Mouse (Mus musculus) hindbrain, embryonic 10.5 days (tissue): ENCODE data around the gene Scnn1b. TPM values are rescaled to one million over a fixed set of nuclear protein-coding genes. Genes with fewer than 3 reads are reported as not detected.

Experiments
- DNase-seq: peaks from one replicate; pipeline ENCODE4 v3.0.0-alpha.2; 2017; ENCODE audit warnings: low spot score
- H3K27ac ChIP-seq: fragments of 300-500 bp; sonication (generic); 2 replicates; pipeline ENCODE4 v1.5.1; 2016; ENCODE audit warnings: mild to moderate bottlenecking, moderate library complexity
- H3K27me3 ChIP-seq: fragments of 300-500 bp; sonication (generic); 2 replicates; pipeline ENCODE4 v1.6.1; 2016; ENCODE audit warnings: mild to moderate bottlenecking; ENCODE audit not compliant: poor library complexity, insufficient read depth, severe bottlenecking
- H3K36me3 ChIP-seq: fragments of 300-500 bp; sonication (generic); 2 replicates; pipeline ENCODE4 v1.6.1; 2016; ENCODE audit warnings: mild to moderate bottlenecking, moderate library complexity
- H3K4me1 ChIP-seq: fragments of 300-500 bp; sonication (generic); replicated peaks from 2 replicates; pipeline ENCODE4 v1.6.1; 2016; ENCODE audit warnings: mild to moderate bottlenecking
- H3K4me3 ChIP-seq: fragments of 300-500 bp; sonication (generic); 2 replicates; pipeline ENCODE4 v1.5.1; 2016; ENCODE audit warnings: mild to moderate bottlenecking, moderate library complexity
- H3K9me3 ChIP-seq: fragments of 300-500 bp; sonication (generic); 2 replicates; pipeline ENCODE4 v1.6.1; 2016; ENCODE audit warnings: mild to moderate bottlenecking, moderate library complexity
- WGBS: fragments of 180-500 bp; shearing (Covaris S2); methylation state at CpG from one replicate; pipeline ENCODE4 v1.1.7; 2016; 5-methylcytosine and 5-hydroxymethylcytosine counted together
- polyA plus RNA-seq: library from polyadenylated mRNA; unstranded; fragments of >200 nt; fragmentation: Nextera tagmentation; extraction: Ambion mirVana; gene quantifications from 2 replicates; pipeline ENCODE4 v1.2.1, GENCODE M21; 2016

The Scnn1b gene
- polyA plus RNA-seq, 1 experiment from 2014 or later, result 0.16 TPM

DNA sequence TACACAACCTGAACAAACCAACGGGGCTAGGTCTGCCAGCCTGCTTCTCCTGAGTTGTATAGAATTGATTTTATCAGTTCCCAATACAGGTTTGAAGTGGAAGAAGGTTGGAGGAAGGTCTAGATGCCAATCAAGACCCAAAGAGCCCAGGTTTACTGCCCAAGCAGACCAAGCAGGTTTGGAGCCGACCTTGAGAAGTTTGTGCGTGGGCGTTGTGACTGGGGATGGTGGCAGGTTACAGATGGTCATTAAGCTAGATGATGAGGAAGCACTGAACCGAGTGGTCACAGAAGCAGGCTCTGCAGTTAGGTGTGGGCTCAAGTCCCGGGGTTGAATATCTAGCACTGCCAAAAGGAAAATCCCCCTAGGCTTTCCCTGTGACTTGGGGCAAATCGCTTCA is 9.9 kb downstream of the Scnn1b start:
- H3K27me3 ChIP-seq, result no peaks in the 10 kb centered on the region
- no peaks in the 10 kb centered on the region for H3K36me3 ChIP-seq
- peaks cover 12% of the 10 kb centered on the region for H3K4me1 ChIP-seq
- H3K27ac ChIP-seq, result no peak overlapping the region
- H3K4me3 ChIP-seq, result no peak overlapping the region
- H3K9me3 ChIP-seq, result no peaks in the 10 kb centered on the region
- no peak for DNase-seq
- WGBS, result 92% methylated on average over 7 of the region's 7 CpGs

DNA sequence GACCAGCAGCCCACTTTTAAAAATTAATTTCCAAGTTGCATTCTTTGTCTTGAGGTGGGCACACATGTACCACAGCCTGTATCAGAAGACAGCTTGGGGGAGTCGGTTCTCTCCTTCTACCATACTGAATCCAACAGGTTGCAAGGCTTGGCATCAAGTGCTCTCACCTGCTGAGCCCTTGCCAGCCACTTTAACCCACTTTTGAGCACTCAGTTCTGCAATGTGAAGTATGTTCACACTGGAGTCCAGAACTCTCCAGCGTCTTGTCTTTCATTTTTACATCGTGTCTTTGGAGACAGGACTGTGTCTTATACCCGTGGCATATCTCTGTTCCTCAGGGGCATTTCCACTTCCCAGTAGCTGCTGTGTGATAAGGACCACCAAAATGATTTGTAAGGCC is 15.4 kb downstream of the Scnn1b start:
- Histone ChIP-seq H3K27ac (no peak overlapping the region), H3K9me3 (no peaks in the 10 kb centered on the region), H3K36me3 (no peaks in the 10 kb centered on the region), H3K4me1 (peaks cover 5% of the 10 kb centered on the region; the same call in 1 of the 2 replicates), H3K27me3 (no peaks in the 10 kb centered on the region), H3K4me3 (no peak overlapping the region)
- no peak for DNase-seq
- 90% methylated on average over 4 of the region's 4 CpGs for WGBS

DNA sequence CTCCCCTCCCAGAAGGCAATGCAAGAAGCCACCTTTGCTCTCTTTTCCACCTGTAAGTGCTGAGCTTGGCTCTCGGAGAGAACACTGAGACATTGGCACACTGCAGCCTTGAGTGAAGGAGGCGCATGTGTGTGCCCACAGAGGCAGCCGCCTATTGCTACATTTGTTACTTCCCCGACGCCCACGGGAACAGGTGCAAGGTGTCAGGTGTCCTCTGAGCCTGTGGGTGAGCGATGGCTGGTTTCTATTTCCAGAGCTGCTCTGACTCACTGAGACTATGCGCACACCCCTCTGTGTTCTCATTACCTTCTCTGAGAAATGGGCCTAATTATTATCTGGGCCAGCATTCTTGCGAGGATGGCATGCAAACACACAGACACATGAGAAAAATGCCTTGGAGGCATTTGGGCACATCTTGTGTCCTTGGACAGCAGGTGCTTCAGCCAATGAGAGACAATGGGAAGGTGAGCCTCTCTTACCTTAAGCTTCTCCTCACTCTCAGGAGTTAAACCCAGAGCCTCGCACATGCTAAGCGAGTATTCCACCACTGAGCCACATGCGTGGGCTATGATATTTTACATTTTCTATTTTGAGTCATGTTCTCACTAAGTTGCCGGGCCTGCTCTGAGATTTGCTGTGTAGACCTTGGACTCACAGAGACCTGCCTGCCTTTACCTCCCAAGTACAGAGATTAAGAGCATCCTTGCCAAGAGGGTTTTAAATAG is 26.0 kb downstream of the Scnn1b start:
- DNase-seq, result no peak
- WGBS, result 93% methylated on average over 13 of the region's 13 CpGs

DNA sequence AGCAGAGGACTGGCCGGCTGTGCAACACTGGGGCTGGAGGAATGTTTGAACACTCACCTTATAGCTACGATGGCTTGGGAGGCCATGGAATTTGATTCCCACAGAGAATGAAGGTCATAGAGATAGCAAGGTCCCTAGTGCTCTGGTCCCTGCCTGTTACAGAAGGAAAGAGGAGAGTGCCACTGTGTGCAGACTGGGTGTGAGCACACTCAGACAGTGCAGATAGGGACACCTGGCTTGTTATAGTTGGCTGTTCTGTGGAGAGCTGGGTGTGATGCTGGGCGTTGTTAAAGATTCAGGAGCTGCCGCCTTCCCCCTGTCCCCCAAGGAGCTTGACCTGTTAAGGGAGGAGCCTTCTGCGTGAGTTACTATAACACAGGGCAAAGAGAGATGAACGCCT is 31.9 kb downstream of the Scnn1b start:
- no peaks in the 10 kb centered on the region for H3K36me3 ChIP-seq
- H3K4me1 ChIP-seq, result peaks cover 17% of the 10 kb centered on the region
- peaks cover 14% of the 10 kb centered on the region for H3K27me3 ChIP-seq
- no peaks in the 10 kb centered on the region for H3K9me3 ChIP-seq
- H3K27ac ChIP-seq, result no peak overlapping the region
- H3K4me3 ChIP-seq, result no peak overlapping the region
- DNase-seq, result no peak
- 41% methylated on average over 6 of the region's 6 CpGs for WGBS

More for the DNA sequence above, 26.0 kb downstream of the Scnn1b start:
- H3K36me3 ChIP-seq, result no peaks in the 10 kb centered on the region
- H3K4me1 ChIP-seq, result no peaks in the 10 kb centered on the region
- no peaks in the 10 kb centered on the region for H3K9me3 ChIP-seq
- no peaks in the 10 kb centered on the region for H3K27me3 ChIP-seq
- no peak overlapping the region for H3K27ac ChIP-seq
- no peak overlapping the region for H3K4me3 ChIP-seq

DNA sequence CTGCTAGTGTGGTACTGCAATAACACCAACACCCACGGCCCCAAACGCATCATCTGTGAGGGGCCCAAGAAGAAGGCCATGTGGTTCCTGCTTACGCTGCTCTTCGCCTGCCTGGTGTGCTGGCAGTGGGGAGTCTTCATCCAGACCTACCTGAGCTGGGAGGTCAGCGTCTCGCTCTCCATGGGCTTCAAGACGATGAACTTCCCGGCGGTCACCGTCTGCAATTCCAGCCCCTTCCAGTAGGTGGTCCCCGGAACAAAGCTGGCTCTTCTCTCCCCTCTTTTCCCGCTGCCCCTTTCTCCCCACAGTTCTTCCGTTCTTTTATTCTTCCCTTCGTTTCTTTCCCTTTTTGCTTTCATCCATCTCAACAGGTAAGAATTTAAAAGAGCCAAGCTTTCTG is 34.5 kb downstream of the Scnn1b start:
- H3K27ac ChIP-seq, result peak overlapping the region; percentile 59; the same call in 1 of the 2 replicates
- peaks cover 14% of the 10 kb centered on the region for H3K27me3 ChIP-seq
- no peaks in the 10 kb centered on the region for H3K36me3 ChIP-seq
- H3K9me3 ChIP-seq, result no peaks in the 10 kb centered on the region
- DNase-seq, result peak; percentile 62
- H3K4me1 ChIP-seq, result peaks cover 17% of the 10 kb centered on the region
- 9% methylated on average over 14 of the region's 14 CpGs for WGBS
- peak overlapping the region; percentile 37 for H3K4me3 ChIP-seq

DNA sequence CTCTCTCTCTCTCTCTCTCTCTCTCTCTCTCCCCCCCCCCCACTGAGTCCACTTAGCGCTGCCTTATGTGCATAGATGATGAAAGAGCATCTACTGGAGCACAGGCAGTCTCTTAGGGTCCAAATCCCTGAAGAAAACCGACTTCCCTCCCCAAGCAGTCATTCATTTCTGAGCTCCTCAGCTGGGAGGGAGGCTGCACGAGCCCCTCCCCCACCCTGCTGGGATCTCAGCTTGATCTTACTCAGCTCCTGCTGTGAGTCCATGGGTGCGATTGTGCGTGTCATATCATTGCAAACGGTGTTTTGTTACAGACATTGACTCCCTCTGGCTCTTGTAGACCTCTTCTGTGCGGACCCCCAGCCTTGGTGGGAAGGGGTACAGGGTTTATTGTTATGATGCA is 35.1 kb downstream of the Scnn1b start:
- Histone ChIP-seq H3K36me3 (no peaks in the 10 kb centered on the region), H3K4me1 (peaks cover 17% of the 10 kb centered on the region), H3K27me3 (peaks cover 14% of the 10 kb centered on the region), H3K4me3 (peak overlapping the region; percentile 37), H3K9me3 (no peaks in the 10 kb centered on the region), H3K27ac (peak overlapping the region; percentile 59; the same call in 1 of the 2 replicates)
- DNase-seq, result no peak
- WGBS, result 8% methylated on average over 7 of the region's 7 CpGs

DNA sequence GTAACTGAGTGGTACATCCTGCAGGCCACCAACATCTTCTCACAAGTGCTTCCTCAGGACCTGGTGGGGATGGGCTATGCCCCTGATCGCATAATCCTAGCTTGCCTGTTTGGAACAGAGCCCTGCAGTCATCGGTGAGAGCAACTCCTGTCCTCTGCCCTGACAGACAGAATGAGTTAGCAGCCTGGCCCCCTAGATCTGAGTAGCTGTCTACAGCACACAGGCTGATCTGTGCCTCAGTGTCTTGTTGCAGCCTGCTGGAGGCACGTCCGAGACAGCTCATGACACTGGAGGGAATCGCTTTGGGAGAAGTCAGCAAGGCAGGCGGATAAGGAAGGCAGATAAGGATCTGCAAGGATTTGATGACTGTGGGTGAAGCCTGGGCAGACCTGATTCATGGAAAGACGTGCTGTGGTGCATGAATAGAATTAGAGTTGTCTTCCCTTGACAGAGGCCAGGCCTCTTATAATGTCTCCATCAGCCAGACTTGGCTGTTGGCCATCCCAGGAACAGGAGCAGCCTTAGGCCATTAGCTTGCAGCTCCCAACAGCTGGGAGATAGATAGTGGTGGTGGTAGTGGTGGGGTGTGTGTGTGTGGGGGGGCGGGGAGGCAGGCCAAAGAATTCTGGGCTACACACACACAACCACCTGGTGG is 38.0 kb downstream of the Scnn1b start:
- no peak for DNase-seq
- Histone ChIP-seq H3K4me1 (peaks cover 15% of the 10 kb centered on the region), H3K4me3 (no peak overlapping the region), H3K36me3 (no peaks in the 10 kb centered on the region), H3K27ac (no peak overlapping the region), H3K27me3 (peaks cover 13% of the 10 kb centered on the region), H3K9me3 (no peaks in the 10 kb centered on the region)
- 80% methylated on average over 8 of the region's 8 CpGs for WGBS

DNA sequence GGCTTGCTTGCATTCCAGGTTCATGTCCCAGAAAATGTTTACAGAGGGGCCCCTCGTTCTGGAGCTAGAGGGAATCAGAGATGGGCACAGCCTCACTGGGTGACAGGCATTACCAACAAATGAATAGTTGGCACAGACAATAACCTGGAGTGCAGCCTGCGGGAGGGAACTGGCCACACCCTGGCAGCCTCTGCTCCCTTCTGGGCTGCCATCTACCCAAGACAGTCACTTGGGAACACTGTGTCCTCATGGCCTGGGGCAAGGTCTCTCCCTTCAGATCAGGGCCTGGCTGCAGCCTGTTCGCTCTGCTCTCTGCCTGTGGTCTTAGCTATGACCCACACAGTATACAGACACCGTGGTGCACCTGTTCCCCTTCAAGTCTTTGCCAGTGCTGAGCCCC is 42.0 kb downstream of the Scnn1b start:
- Histone ChIP-seq H3K27me3 (no peaks in the 10 kb centered on the region), H3K27ac (no peak overlapping the region), H3K9me3 (no peaks in the 10 kb centered on the region), H3K4me3 (no peak overlapping the region), H3K36me3 (no peaks in the 10 kb centered on the region), H3K4me1 (peaks cover 10% of the 10 kb centered on the region)
- 77% methylated on average over 4 of the region's 4 CpGs for WGBS
- DNase-seq, result no peak

DNA sequence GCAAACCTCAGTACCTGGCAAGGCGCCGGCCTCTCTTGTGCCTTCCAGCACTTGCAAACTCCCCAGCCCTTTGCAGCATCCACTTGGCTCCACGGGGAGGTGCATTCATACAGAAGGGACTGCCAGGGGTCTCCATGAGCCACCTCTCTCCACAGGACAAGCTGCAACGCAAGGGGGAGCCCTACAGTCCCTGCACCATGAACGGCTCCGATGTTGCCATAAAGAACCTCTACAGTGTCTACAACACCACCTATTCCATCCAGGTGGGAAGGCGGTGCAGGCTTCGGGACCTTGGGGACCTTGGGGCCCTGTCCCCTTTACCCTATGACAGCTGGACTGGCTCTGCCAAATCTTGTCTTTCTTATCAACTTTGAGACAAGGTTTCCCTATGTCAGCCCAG is 47.4 kb downstream of the Scnn1b start:
- no peaks in the 10 kb centered on the region for H3K36me3 ChIP-seq
- H3K27me3 ChIP-seq, result no peaks in the 10 kb centered on the region
- WGBS, result 71% methylated on average over 8 of the region's 8 CpGs
- H3K4me1 ChIP-seq, result peaks cover 12% of the 10 kb centered on the region
- DNase-seq, result no peak
- no peaks in the 10 kb centered on the region for H3K9me3 ChIP-seq
- no peak overlapping the region for H3K27ac ChIP-seq
- H3K4me3 ChIP-seq, result no peak overlapping the region

DNA sequence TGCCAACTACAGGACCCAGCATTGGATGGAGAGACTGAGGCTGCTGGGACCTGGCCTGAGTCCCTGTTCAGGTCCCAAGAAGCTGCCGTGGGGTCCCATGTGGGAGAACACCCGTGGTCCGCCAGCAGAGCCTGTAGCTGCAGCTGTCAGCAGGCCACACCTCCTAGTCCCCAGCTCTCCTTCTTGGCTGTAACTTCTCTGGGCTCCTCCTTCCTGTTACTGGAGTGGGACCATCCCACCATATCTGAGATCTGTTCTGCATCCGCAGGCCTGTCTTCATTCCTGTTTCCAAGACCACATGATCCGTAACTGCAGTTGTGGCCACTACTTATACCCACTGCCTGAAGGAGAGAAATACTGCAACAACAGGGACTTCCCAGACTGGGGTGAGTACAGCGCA is 49.1 kb downstream of the Scnn1b start:
- Histone ChIP-seq H3K27me3 (no peaks in the 10 kb centered on the region), H3K4me1 (peaks cover 12% of the 10 kb centered on the region), H3K9me3 (no peaks in the 10 kb centered on the region), H3K4me3 (no peak overlapping the region), H3K36me3 (no peaks in the 10 kb centered on the region), H3K27ac (no peak overlapping the region)
- WGBS, result 82% methylated on average over 6 of the region's 6 CpGs
- DNase-seq, result no peak

DNA sequence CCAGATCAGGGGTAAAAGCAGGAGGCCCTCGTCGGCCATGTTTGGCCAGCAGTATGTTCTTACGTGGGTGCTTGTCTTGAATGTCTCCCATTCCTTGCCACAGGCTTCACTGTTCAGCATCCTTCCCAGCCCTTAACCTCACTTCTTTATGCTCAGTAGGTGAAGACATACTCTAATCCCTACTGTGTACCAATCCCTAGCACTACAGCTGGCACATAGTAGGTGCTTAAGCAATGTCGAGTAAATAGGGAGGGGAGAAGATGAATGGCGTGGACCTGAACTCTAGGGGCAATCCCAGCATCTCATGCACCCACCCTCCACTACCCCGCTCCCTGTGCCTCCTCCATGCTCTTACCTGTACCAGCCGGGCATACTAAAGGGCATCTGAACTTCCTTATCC is 59.5 kb downstream of the Scnn1b start:
- Histone ChIP-seq H3K4me3 (no peak overlapping the region), H3K27ac (no peak overlapping the region), H3K36me3 (peaks cover 44% of the 10 kb centered on the region), H3K9me3 (no peaks in the 10 kb centered on the region), H3K27me3 (no peaks in the 10 kb centered on the region), H3K4me1 (no peaks in the 10 kb centered on the region)
- WGBS, result 95% methylated on average over 7 of the region's 7 CpGs
- no peak for DNase-seq

DNA sequence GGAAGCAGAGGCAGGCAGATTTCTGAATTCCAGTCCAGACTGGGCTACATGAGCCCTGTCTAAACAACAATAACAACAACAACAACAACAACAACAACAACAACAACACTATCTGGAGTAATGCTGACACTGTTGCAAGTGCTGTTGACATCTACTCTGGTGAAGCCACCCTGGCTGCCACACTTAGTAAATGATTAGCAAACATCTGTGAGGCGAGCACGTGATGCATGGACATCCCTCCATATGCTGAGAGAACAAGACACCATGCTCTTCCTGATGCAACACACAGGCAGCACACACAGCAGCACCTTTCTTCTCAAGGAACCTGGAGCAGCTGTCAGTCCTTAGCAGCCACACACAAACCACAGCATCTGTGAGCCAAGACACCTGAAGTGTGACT is 63.0 kb downstream of the Scnn1b start:
- no peak overlapping the region for H3K4me3 ChIP-seq
- 91% methylated on average over 2 of the region's 2 CpGs for WGBS
- H3K9me3 ChIP-seq, result no peaks in the 10 kb centered on the region
- no peaks in the 10 kb centered on the region for H3K27me3 ChIP-seq
- no peak overlapping the region for H3K27ac ChIP-seq
- H3K36me3 ChIP-seq, result peaks cover 57% of the 10 kb centered on the region
- no peaks in the 10 kb centered on the region for H3K4me1 ChIP-seq
- DNase-seq, result no peak

DNA sequence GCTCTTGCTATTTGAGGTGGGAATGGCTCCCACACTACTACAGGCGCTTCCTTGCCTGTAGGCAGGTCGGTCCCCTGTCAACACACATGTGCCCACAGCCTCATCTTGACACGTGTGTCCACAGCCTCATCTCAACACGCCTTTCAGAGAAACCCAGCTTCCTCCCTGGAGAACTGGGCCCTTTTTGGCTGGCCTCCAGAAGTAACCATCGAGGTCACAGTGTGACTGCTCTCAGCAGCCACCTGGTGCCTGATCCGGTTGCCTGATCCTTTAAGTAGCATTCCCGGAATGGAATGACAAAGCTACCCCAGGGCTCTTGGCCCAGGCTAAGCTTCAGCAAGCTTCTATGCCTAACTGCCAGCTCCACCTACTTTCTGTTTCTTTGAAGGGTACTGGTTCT is 66.4 kb downstream of the Scnn1b start:
- Histone ChIP-seq H3K4me3 (no peak overlapping the region), H3K4me1 (0 out of 2 replicates have a peak, but pooled peaks cover under 1% of the 10 kb centered on the region), H3K36me3 (peaks cover 51% of the 10 kb centered on the region), H3K27ac (no peak overlapping the region), H3K27me3 (no peaks in the 10 kb centered on the region), H3K9me3 (no peaks in the 10 kb centered on the region)
- 52% methylated on average over 7 of the region's 7 CpGs for WGBS
- DNase-seq, result no peak
